Mouse (Mus musculus): ENCODE measurements around the gene Dcpp3.
"Not testable (repeated sequence)": the region's sequence is repeated elsewhere in the genome, so short reads cannot be mapped to it uniquely, and the experiment has no call there.

Dcpp3 gene

GRCm38 (mm10) chr17:23917158-23917557, at the start of gene Dcpp3:
TSS of gene Dcpp3 (plus strand) at chr17:23917458.
- CTCF ChIA-PET = not testable (repeated sequence)

GRCm38 (mm10) chr17:23867756-23868155, 49.5 kb upstream of the Dcpp3 start, which contains the start of gene Prss21:
TSS of gene Prss21 (plus strand) at chr17:23868056.
- CTCF ChIA-PET = no interaction called here

GRCm38 (mm10) chr17:23868513-23868912, 48.7 kb upstream of the Dcpp3 start:
- CTCF ChIA-PET = no interaction called here

- CTCF ChIA-PET = interaction anchor here (0.6 kb wide), 1 partner anchor 124 kb away, joined by 4 read pairs; no protein-coding TSS in a partner anchor
Observed at GRCm38 (mm10) chr17:23873884-23874856, 43.1 kb upstream of the Dcpp3 start.

GRCm38 (mm10) chr17:23876741-23877140, 40.5 kb upstream of the Dcpp3 start:
- CTCF ChIA-PET = no interaction called here

- CTCF ChIA-PET = no interaction called here
Observed at GRCm38 (mm10) chr17:23877166-23877565, 40.1 kb upstream of the Dcpp3 start.

- CTCF ChIA-PET = not testable (repeated sequence)
Observed at GRCm38 (mm10) chr17:23880576-23880975, 36.7 kb upstream of the Dcpp3 start, which contains the start of the genes Dcpp1 and Dcpp2. TSS of gene Dcpp1 (plus strand) at chr17:23880876. TSS of gene Dcpp2 (plus strand) at chr17:23880880.

- CTCF ChIA-PET = interaction anchor here (1.4 kb wide), 1 partner anchor 17 kb away, joined by 3 read pairs; the partner anchor contains the start of gene Sbp
Observed at GRCm38 (mm10) chr17:23924531-23925007, 7.3 kb downstream of the Dcpp3 start.

GRCm38 (mm10) chr17:23925090-23925493, 7.8 kb downstream of the Dcpp3 start:
- CTCF ChIA-PET = interaction anchor here (1.4 kb wide), 1 partner anchor 16 kb away, joined by 3 read pairs; the partner anchor contains the start of gene Sbp

GRCm38 (mm10) chr17:23931157-23931556, 13.9 kb downstream of the Dcpp3 start:
- CTCF ChIA-PET = no interaction called here

GRCm38 (mm10) chr17:23941372-23941771, 24.1 kb downstream of the Dcpp3 start, which contains the start of gene Sbp:
TSS of gene Sbp (plus strand) at chr17:23941672.
- CTCF ChIA-PET = interaction anchor here (0.9 kb wide), 1 partner anchor 17 kb away, joined by 3 read pairs; no protein-coding TSS in a partner anchor

GRCm38 (mm10) chr17:23947486-23947885, 30.2 kb downstream of the Dcpp3 start:
- CTCF ChIA-PET = not testable (repeated sequence)

- CTCF ChIA-PET = interaction anchor here (0.9 kb wide), 1 partner anchor 54 kb away, joined by 3 read pairs; no protein-coding TSS in a partner anchor
Observed at GRCm38 (mm10) chr17:23949068-23949467, 31.8 kb downstream of the Dcpp3 start.

GRCm38 (mm10) chr17:23950828-23951227, 33.6 kb downstream of the Dcpp3 start:
- CTCF ChIA-PET = not testable (repeated sequence)

- CTCF ChIA-PET = no interaction called here
Observed at GRCm38 (mm10) chr17:23955174-23955573, 37.9 kb downstream of the Dcpp3 start, which contains the start of gene Sbpl. TSS of gene Sbpl (minus strand) at chr17:23955274.

GRCm38 (mm10) chr17:23960084-23960738, 43.0 kb downstream of the Dcpp3 start:
- CTCF ChIA-PET = interaction anchor here (1.1 kb wide), 1 partner anchor 124 kb away, joined by 3 read pairs; the partner anchor contains the start of gene Prss33

GRCm38 (mm10) chr17:23961573-23962122, 44.4 kb downstream of the Dcpp3 start:
- CTCF ChIA-PET = interaction anchor here (0.6 kb wide), 1 partner anchor 119 kb away, joined by 4 read pairs; no protein-coding TSS in a partner anchor

GRCm38 (mm10) chr17:23965805-23966425, 48.7 kb downstream of the Dcpp3 start:
- CTCF ChIA-PET = no interaction called here

GRCm38 (mm10) chr17:23966658-23967401, 49.6 kb downstream of the Dcpp3 start:
- CTCF ChIA-PET = no interaction called here

- CTCF ChIA-PET = no interaction called here
Observed at GRCm38 (mm10) chr17:23968780-23969179, 51.5 kb downstream of the Dcpp3 start.
